Mouse (Mus musculus): Measurements from ENCODE around the gene Htra2.

Htra2 gene

DNA sequence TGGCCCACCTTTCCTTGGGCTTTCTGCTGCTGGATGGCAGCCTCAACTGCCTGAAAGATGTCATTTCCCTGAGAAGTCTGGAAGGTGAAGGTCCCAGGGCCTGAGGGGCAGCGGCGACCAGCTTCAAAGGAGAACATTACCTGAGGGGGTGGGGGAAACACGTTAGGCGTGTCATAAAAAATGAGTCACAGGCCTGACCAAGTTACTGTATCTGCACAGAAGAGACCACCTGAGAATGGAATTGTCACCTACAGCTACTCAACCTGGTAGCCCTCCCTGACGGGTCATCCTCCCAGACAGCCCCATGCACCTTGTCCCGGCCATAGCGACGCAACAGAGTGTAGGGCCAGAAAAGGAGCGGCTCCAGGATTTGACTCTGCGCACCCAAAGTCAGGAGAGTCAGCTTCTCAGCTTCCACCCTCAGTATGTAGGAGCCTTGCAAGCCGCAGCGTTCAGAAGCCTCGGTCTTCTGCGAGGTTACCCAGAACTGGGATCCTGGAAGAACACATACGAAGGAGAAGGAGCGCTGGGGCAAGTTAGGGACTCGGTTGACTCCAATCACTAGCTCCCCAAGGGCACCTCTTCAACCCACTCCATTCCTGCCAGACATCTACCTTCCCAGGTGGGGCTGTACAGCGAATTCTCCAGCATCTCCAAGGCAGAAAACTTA is 23.0 kb downstream of the Htra2 start:
- no peak for DNase-seq (ENCODE audit: low spot score)

DNA sequence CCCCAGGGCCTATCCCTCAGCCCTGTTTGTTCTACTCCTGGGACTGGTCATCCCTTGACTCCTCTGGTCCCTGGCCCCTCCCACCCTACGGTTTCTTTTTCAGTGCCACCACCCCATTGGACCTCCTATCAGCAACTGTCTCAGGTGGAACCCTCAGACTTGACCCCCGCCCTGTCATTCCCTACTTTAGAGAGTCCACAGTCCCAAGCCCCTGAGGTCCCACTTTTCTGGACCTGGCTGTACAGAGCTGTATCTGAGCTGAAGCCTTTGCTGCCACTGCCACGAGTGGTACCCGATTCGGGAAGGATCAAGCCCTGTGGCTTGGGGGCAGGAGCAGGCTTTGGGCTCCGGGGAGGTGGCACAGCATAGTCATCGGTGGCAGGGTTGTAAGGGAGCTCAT is 24.0 kb downstream of the Htra2 start:
- DNase-seq (ENCODE audit: low spot score) = no peak

DNA sequence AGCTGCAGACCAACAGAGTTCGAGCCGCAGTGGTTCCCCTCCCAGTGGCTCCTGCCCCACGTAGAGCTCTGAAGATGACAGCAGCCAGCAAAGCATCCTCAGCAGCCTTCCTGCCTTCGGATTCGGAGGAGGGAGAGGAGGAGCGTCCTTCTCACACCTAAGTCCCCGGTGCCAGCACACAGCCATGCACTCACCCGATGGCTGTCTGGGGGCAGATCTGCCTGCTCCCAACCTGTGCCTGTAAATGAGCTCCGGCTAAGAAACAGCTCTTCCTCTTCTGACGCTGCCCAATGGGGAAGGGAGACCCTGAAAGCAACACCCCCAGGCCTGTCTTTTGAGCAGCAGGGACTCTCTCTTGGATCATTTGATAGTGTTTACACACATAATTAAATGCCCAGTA is 25.3 kb downstream of the Htra2 start:
- no peak for DNase-seq (ENCODE audit: low spot score)

DNA sequence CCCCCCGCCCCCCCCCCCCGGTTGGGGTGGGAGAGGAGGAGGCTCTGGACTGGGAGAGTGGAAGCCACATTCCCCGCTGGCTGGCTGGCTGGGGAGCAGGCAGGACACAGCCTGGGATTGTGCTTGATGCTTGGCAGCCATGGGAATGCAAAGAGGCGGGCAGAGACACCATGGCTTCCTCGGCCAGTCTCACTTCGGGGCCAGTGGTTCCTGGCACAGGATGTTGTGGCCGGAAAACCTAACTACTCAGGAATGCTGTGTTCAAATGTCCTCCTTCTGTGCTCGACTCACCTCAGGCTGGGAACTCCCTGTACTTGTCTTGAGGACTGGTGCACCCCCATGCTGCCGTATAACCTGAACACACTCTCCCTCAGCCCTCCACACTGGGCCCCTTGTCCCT is 27.4 kb downstream of the Htra2 start:
- DNase-seq (ENCODE audit: low spot score) = no peak

DNA sequence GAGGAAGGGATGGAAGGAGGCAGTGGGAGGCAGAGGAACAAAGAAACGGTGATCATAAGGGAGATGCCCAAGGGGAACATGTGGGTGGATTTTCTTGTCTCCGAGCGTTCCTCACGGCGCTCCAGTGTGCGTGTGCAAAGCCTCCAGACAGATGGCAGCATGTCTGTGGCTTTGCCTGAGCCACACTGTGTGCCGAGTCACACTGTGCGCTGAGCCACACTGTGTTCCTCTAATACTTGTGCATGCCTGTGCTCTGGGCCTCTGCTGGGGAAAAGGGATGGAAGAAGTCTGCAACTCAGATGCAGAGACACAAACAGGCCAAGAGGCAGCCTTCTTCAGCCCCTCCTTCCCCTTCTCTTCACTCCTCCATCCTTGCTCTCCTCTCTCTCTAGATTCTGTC is 27.8 kb downstream of the Htra2 start:
- no peak for DNase-seq (ENCODE audit: low spot score)

DNA sequence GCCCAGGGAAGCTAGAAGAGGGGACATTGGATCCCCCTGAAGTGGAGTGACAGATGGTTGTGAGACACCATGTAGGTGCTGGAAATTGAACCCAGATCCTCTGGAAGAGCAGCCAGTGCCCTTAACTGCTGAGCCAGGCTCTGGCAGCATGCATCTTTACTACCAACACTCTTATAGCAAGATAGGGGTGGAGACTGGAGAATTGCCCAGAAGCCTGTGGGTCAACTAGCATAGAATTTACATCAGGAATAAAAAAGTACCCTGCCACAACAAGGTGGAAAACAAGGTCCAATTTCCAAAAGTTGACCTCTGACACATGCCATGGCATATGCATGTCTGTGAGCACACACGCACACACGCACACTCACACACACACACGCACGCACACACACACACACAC is 29.9 kb downstream of the Htra2 start:
- no peak for DNase-seq (ENCODE audit: low spot score)

DNA sequence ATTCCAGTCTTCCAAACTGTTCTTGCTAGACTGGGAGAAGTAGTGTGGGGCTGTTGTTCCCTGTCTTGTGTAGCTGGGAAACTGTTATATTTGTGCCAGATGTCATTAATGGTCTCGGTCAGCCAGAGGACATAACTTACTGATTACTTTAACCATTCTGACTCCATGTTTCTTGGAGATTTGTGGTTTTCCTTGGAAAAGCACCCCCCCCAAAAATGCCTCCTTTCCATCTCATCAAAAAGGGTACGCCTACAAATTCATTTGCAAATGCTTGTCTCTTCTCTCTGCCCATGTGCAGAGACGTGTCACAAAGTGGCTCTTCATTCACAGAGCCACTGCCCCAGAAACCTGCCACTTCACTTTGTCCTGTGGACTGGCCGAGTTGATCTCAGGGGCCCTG is 30.7 kb downstream of the Htra2 start:
- DNase-seq (ENCODE audit: low spot score) = no peak

DNA sequence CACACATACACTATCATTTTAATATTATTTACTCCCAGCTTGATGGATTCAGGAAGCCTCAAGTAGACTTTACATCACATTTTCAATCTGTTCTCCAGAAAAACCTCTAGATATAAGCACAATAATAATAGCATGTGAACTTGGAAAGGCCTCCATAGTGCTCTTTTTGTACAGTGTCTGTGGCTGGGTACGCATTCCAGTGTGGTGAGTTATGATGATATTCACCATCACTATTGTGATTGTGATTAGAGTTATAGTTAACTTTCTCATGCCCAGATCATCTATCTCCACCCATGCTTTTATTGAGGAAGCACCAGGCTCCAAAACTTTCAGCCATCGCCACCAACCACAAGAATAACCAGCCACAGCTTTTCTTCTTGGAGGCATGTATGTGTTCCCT is 31.3 kb downstream of the Htra2 start:
- DNase-seq (ENCODE audit: low spot score) = no peak

DNA sequence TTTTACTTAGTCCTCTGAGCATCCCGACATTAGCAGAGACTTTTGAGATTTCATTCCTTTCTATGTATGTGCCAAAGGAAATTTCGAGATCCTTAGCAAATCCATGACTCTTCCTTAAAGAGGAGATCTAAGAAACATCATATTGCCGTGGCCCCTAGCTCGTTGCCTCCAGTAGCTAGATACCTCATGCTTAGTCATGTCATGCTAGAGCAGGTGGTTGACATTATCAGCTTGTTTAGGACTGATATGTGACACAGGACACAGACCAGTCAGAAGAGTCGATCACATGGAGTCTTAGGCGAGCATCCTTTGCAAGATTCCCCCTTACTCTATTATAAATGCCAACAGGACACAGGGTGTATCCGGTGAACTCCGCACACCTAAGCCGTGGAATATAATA is 32.1 kb downstream of the Htra2 start:
- DNase-seq (ENCODE audit: low spot score) = no peak

DNA sequence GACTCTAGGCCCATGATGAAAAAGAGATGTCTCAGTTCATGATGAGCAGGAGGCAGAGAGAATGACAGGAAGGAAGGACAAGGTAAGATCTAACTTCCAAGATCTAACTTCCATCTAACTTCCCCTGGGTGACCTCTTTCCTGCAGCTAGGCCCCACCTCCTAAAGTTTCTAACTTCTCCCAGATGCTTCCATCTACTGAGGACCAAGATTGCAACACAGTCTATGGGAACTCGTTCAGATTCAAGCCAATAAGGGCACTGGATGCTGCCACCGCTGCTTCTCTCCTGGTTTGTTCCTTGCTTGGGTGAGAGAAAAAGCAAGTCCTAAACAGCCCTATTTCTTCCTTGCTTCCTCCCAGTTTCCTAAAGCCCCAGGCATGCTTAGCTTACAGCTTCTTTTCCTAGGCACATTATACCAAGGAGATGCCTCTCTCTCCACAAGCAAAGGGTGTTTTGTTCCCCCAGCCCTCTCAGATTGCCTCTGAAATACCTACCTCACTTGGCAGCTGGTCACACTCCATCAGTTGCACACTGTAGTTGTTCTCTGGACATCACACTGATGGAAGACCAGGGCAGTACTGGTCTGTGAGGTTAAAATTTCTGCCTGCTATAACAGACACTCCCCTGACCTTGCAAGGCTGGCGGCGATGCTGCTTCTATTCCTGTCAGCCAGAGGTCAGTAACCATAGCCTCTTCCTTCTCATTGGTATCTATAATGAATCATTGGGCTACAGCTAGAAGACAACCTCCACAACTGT is 34.1 kb downstream of the Htra2 start:
- DNase-seq (ENCODE audit: low spot score) = no peak

DNA sequence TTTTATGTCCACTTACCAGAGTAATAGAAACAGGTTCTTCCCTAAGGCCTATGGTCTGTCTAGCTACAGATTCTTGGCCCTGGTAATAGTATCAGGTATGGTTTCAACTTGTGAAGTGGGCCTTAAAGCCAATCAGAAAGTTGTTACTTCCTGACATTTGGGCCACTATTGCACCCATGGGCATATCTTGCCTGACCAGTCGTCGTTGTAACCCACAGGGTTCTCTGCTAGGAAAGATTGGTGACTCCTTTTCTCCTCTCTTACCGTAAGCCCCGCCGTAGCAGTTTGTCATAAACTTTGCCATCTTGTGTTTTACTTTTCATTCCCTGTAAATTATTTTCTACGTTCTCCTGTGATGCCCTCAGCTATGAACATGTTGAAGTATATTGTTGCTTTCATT is 35.0 kb downstream of the Htra2 start:
- peak; percentile 66 for DNase-seq (ENCODE audit: low spot score)

DNA sequence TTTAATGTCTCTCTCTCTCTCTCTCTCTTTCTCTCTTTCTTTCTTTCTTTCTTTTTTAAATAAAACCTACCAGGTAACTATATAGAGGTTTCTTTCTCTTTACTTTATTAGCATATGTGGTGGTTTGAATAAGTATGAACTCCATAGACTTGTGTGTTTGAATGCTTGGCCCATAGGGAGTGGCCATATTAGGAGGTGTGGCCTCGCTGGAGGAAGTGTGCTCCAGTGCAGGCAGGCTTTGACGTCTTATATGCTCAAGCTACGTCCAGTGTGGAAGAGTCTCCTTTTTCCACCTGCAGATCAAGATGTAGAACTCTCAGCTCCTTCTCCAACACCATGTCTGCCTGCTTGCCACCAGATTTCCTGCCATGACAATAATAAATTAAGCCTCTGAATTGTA is 36.0 kb downstream of the Htra2 start:
- no peak for DNase-seq (ENCODE audit: low spot score)

DNA sequence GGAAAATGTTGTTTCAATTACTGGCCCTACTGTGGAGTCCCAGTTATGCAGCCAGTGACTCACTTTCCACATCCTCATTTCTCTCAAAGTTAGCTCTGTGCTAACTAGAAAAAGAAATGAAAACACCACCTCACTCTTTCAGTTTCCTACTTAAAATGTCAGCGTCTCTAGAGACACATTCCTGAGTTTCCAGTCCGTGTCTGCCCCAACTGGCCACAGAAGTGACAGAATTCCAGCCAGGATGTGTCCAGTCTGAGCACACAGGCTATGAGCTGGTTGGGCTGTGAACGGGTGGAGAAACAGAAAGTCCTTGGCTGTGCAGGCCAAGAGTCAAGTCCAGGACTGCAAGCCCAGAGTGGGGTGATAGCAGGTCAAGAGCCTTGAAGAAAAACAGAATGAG is 37.9 kb downstream of the Htra2 start:
- no peak for DNase-seq (ENCODE audit: low spot score)

DNA sequence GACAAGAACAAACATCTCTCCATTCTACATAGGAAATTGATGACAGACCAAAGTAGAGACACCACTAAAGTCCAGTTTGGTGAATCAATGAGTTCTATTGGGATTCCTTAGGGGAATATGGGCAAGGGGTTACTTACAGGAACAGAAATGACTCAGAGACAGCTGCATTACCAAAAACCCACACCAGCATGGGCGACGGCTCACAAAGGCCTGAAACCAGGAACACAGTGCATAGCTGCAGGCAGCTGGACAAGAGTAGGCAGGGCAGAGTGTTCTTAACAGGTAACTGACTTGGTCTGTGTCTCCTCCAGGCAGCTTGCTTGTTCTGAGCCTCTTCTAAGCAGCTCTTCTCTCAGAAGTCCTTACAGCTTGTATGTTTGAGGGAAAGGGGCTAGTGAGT is 39.3 kb downstream of the Htra2 start:
- DNase-seq (ENCODE audit: low spot score) = no peak

DNA sequence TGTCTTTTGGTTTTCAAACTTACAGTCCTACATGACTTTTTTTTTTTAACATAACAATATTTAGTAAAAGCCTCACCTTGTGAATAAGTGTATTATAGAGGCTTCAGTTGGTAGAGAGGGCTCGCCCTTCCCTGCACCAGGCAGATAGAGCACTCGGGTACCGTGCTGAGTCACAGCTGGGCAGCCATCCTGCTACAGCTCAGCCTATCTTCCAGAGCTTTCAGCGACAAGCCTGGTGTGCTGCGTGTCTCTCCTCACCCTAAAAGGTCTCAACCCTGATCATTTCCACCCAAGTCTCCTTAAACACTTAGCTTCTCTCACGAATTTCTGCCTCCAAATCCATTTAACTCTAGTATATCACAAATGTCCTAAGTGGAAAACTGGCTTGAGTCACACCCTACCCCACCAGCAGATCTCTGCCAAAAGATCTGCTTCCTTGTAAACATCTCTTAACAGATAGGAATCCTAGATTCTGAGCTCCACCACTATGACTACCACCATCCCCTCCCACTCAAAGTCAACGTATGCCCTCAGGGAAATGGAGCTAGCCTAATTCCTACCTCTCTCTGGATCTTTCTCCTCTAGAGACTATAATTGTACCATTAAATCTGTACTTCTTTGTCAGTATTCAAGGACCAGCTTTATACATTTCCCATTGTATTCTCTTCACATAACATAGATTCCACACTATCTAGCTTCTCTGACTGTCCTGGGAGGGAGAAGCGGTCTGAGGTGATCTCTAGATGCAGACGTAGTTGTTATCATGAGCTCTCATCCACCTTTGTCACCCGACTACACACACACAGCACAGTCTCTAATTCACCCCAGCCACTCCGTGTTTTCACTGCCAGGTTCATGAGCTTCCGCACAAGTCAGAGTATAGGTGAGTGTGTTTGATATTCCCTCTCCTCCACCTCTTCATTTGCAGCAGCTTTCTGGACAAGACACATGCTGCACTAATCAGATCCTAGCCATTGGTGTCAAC is 40.3 kb downstream of the Htra2 start:
- DNase-seq (ENCODE audit: low spot score) = peak; percentile 88

DNA sequence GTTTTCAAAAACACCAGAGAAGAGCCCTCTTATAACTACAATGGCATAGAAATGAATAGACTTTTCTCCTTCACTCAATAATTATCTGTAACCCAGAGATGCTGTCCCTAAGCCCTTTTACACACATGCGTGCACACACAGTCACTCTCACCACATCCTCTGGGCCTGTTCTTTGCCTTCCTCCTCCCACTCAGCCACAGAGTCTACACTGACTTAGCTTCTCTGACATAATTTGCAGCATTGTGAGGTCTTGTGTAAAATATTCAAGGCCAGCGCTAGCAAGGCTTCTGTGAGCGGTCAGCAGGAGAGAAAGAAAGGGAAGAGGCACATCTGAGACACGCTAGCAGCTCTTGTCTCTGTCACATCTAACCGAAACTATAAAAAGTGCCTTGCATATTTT is 41.6 kb downstream of the Htra2 start:
- DNase-seq (ENCODE audit: low spot score) = no peak

DNA sequence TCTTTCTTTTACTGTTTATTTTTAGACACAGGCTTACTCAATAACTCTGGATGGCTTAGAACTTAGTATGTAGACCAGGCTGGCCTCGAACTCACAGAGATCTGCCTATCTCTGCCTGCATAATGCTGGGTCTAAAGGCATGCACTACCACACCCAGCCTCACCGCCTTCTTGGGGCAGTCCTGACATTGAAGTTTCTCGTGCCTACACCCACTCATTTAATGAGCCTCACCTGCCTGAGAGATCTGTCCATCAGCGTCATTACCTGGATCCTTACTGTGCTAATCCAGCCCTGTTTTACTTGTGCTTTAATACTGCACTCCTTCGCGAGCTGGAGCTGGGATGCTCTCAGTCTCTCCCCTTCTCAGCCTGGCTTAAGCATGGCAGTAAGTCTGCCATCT is 43.3 kb downstream of the Htra2 start:
- no peak for DNase-seq (ENCODE audit: low spot score)

DNA sequence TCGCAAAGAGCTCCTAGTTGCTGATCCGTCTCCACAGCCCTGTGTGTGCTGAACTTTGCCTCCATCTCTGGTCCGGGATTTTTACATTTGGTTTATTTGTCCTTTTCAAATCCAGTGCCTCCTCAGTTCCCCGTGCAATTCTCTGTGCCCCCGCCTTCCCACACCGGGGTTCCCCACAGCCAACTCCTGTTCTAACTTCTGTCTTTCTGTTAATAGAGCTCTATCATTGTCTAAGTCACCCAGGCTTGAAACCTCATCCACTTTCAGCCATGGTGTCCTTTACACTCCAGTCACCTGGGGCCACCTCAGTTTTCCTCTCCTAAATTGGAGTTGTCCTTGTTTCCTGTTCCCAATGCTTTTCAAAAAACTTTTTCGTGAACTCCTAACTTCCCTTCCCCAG is 43.8 kb downstream of the Htra2 start:
- no peak for DNase-seq (ENCODE audit: low spot score)

DNA sequence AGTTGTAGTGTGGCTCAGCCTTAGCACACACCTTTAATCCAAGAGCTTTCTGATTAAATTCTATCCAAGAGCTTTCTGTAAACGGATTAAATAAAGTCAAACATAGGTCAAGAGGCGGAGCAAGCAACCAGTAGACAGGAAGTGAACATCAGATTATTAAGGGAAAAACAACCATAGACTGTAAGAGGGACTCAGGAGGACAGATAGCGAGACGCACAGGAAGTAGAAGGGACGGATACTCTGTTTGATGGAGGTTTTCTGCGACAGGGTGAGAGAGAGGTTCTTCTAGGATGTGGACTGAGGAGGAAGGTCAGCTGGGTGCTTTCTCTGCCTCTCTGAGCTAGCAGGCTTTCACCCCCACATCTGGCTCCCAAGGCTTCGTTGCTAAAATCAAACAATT is 45.1 kb downstream of the Htra2 start:
- no peak for DNase-seq (ENCODE audit: low spot score)

DNA sequence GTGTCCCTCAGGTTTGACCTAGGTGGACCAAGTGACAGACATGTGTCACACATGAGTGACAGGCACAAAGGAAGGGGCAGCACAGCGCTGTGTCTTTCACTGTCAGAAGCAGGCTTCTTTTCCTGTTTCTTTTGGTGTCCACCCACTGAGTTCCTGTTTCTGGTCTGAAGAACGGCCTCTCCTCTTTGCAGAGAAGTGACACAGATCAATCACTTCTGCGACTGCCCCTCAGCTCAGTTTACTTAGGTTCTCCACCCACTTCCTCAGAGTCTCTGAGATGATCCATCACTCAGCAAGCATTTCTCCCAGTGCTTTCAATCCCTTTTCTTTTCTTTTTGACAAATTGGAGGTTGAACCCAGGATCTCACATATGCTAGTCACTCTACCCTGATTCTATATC is 46.4 kb downstream of the Htra2 start:
- no peak for DNase-seq (ENCODE audit: low spot score)

DNA sequence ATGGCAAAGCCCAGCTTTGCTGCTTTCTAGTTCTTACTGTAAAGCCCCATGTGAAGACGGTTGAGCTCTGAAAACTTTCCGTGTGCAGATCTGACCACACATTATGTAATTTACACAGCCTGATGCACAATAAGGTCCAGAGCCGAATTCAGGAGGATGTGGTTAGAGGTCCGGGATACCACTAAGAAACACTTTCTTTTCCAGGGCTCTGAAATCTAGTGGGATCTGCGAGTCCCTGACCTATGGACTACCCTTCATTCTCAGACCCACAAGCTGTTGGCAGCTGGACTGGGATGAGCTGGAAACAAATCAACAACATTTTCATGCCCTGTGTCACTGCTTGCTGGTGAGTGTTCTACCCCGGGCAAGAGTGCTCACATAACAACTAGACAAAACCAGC is 49.0 kb downstream of the Htra2 start:
- no peak for DNase-seq (ENCODE audit: low spot score)

DNA sequence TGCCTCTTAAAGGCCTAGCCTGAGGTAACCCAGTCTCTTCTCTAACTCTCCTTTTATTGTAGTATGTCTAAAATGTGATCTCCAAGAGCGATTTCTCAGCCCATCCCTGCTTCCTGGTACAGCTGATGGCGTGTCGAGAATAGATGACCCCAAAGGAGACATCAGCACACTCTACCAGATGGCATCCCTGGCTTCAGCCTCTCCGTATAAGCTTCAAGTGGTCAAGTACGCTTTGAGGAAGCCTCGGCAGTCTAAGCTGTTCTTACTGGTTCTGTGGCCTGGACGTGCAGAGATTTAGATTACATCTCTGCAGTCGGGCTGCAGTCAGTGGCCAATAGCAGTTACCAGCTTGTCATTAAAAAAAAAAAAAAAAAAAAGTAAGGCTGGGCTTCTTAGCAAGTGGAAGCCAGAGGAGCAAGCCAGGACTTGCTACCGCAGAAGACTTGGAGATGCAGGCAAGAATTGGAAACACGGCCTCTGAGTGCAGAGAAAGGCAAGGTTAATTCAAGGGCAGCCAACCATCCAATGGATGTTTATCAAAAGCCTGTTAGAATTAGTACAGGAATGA is 49.5 kb downstream of the Htra2 start:
- DNase-seq (ENCODE audit: low spot score) = no peak

DNA sequence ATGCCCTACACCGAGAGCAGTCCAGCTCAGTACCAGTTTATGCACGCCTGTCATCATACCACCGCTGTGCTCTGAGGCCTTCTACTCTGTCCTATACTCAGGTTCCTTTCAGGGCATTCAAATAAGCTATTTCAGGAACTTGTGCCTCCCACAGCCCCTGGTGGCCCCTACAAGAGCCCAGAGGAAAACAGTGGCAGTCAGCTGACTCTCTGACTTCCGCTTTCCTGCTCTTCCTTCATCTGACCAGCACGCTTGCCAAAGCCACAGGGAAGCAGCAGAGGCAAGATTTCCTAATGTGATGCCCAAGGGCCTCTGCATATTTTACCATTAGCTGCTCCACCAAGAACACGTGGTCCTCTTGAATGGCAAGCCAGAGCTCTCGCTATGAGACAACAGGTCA is 50.2 kb downstream of the Htra2 start:
- DNase-seq (ENCODE audit: low spot score) = no peak

Measured in c-Kit-positive CD71-positive TER-119-positive erythroid progenitor cells, embryonic 14.5 days (primary cell).